Mouse (Mus musculus) thymus, postnatal 14 days (tissue): ENCODE measurements around the gene Chrna10.
A peak's percentile ranks its signal among the peaks of the same experiment; 100 is the strongest.

Experiments
- DNase-seq: peaks from one replicate; pipeline ENCODE4 v3.0.0; 2021

The Chrna10 gene

DNA sequence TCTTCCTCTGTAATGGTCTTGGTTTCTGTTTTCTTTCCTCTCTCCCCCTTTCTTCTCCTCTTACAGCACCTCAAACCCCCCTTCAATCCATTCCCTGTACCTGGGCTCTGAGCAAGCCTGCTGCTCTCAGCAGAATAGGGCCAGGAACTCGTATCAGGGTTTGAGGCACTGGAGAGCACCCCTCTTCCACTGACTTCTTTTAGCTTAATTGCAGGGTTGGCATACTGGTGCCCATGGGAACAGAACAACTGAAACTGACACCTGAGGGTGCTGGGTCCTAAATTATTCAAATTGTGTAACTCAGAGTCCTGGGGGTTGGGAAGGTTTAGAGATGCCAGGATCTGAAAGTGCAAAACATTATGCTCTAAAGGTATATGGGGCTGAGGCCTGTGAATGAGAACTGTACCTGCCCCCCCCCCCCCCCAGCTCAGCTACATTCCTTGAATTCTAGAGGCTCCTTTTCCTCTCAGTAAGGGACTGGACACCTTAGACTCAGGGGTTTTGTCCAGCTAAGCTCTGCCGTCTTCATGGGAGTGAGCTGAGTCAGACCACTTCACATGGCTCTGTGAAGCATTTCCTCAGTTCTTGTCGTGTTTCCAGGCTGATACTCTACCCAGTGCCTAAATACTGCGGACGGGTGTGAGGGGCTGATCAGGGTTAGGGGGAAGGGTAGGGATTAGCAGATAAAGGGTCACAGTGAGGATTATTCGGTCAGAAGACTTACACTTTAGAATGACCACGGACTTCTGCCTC, at the start of gene Chrna10:
Gene Chrna10 (minus strand): TSS at position 250 of the 753 bp plus-strand sequence.
- DNase-seq: no peak

GRCm38 (mm10) chr7:102153691-102154090, 37.1 kb upstream of the Chrna10 start:
- no peak for DNase-seq

- no peak for DNase-seq
These were observed 21.3 kb upstream of the Chrna10 start for GRCm38 (mm10) chr7:102137898-102138297.

GRCm38 (mm10) chr7:102137464-102137863, 20.8 kb upstream of the Chrna10 start:
- DNase-seq: peak; percentile 72

DNA sequence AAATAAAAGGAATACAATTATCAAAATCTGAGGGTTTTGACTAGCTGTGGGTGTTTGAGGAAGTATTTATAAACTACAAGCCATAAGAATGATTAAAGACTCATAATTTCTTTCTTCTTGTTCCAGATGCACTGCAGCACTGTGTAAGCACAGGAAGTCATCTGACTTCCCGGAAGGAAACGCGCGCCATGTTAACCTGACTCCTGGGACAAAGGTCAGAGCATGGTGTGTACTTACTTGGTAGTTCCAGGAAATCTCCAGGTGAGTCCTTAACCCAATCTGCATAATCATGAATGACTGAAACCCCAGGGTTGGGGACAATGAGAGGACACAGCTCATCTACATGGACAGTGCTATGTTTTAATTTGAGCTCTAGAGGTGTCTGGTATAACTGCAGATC, 15.8 kb upstream of the Chrna10 start:
- DNase-seq: no peak

DNA sequence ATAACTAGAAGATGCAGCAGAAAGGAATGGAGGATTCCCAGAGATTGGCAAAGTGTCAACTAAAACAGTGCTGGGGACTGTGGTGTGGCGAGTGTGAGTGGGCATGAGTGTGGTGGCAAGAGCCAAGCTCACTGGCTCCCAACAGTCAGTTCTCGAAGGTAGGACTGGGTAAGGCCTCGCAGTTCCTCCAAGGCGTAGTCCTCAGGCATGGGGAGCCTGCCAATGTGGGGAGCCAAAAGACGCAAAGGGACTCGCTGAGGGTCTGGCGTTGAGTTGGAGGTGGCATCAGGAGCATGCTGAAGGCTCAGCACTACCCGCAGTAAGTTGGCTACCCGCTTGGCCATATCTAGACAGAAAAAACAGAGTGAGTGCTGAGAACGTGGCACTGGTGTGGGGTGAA, 3.7 kb upstream of the Chrna10 start:
- no peak for DNase-seq

GRCm38 (mm10) chr7:102117382-102117781, 754 bp upstream of the Chrna10 start:
- no peak for DNase-seq

DNA sequence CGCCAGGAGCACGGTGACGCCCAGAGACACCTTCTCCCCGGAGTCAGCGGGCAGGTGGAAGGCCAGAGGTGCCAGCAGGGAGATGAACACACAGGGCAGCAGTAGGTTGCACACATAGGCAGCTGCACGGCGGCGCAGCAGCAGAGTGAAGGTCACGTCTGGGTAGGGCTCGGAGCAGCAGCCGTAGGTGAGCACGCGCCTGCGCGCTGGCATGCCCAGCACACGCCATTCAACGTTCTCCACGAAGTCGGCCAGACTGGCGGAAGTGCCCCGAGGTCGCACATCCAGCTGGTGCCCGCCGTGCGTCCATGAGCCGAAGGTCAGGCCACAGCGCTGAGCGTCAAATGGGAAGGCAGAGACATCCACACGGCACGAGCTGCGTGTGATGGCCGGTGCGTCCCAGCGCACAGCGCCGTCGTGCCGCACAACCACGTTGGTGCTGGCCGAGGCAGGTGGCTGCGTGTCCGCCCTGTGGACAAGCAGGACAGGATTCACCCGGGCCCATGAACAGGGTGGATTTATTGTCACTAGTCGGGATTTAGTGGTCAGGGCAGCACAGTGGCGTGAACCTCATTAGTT, 3.4 kb downstream of the Chrna10 start:
- DNase-seq: no peak

DNA sequence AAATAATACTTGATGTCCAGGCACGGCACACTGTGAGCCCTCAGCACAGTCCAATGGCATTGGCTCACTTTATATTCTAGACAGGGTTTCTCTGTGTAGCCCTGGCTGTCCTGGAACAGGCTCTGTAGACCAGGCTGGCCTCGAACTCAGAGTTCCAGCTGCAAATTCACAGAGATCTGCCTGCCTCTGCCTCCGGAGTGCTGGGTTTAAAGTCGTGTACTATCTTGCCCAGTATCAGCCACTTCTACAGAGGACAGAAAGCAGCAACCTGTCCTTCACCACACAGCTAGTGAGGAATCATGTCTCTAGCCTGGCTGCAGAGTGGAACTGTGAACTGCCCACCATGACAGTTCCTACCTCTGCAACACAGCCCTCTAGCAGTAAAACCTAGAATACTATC, 6.9 kb downstream of the Chrna10 start:
- no peak for DNase-seq

DNA sequence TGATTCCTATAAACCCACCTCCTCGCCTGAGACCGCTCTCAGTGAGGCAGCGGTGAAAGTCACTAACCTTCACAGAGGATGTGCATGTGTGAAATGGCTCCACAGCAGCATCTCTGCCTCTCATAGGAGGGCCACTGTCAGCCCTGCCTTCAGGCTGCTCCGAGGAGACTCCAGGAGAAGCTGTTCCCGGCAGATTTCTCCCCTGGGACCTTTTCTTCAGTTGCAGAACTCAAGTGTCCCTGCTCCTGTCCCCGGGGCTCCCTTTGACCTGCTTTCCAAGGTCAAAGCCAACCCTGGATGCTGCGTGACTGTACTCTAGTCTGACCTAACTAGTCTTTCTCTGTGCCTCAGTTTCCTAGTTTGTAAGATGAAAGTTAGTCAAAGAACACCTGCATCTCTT, 7.5 kb downstream of the Chrna10 start, which contains the start of gene Art5:
Gene Art5 (minus strand): TSS at position 319 of the 400 bp plus-strand sequence.
- DNase-seq: no peak

DNA sequence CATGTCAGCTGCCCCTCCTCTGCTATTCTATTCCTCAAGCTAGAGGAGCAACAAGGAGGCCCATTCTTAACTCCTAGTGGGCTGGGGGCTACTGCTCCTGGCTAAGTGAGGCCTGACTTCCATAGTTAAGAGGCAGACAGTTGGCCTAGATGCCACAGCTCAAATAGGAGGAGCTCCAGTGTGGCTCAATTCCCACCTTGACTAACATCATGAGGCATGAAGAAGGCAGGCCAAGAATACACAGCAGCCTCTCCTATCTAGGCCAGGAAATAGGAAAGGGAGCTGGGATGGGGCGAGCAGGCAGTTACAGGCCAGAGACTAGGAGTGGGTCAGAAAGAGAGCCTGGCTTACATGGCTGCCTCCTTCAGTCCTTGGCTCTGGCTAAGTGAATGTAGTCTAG, 8.4 kb downstream of the Chrna10 start:
- no peak for DNase-seq

- peak; percentile 81 for DNase-seq
These were observed 9.9 kb downstream of the Chrna10 start for GRCm38 (mm10) chr7:102106700-102107141.

DNA sequence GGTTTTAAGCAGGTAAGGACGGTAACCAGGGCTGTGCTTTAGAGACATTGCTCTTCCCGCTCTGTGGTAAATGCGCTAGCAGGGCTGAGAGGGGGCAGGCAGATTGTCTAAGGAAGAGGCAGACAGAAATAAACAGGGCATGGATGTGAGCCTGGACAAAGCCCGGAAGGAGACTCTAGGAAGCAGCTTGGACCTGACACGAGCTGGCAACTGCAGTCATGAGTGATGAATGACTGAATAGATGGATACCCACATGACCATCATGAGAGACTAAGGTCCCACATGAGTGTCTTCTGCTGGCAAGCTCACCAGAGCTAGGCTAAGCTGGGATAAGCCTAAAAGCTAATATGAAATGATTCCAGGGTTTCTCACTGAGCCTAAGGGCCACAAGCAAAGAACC, 12.5 kb downstream of the Chrna10 start:
- DNase-seq: no peak

DNA sequence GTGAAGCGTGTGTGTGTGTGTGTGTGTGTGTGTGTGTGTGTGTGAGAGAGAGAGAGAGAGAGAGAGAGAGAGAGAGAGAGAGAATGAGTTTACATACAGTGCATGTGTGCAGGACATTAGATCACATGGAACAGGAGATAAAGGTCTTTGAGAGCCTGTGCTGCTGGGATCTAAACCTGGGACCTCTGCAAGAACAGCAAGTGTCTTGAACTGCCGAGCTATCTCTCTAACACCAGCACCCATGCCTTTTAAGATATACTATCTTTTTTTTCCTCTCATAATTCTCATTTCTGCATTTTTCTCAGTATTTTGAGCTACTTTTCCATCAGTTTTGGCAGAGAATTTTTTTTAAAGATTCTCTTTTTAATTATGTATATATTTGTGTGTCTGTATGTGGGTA, 13.1 kb downstream of the Chrna10 start:
- no peak for DNase-seq

DNA sequence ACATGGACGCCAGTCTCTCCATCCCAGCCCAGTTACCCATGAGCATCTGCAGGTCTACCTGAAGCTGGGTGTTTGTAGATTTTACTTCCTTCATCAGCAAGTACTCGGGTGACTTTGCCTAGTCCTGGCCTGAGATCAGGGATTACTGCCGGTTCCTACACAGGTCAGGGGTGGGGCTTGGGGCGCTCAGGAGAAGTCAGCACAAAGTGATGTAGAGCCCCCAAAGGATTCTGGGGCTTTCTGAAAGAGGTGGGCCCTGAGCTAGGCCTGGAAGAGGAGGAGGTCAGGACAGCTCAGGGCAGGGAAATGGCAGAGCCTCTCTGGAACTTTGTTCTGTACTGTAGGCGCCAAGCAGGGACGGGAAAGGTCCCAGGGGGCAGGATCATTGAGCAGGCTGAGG, 13.9 kb downstream of the Chrna10 start:
- DNase-seq: no peak

- no peak for DNase-seq
These were observed 14.4 kb downstream of the Chrna10 start for GRCm38 (mm10) chr7:102102241-102102640.

GRCm38 (mm10) chr7:102101487-102101886, 15.1 kb downstream of the Chrna10 start, which contains the start of gene Art1:
TSS of gene Art1 (plus strand) at chr7:102101743.
- DNase-seq: no peak

DNA sequence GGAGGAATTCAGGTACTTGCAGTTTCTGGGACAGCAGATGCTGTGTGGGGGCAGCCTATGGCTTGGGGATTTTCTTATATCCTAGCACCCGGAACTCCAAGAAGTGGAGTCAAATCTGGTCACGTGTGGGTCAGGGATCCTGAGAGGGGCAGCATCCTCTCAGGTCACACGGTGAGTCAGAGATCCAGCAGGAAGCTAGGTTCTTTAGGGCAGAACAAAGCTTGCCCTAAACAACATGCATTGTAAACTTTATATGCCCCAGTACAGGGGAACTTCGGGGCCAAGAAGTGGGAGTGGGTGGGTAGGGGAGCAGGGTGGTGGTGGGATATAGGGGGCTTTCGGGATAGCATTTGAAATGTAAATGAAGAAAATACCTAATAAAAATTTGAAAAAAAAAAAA, 15.8 kb downstream of the Chrna10 start:
- no peak for DNase-seq

- peak; percentile 70 for DNase-seq
These were observed 16.6 kb downstream of the Chrna10 start for GRCm38 (mm10) chr7:102099760-102100661.

GRCm38 (mm10) chr7:102087336-102087735, 29.3 kb downstream of the Chrna10 start:
- no peak for DNase-seq

- no peak for DNase-seq
These were observed 32.5 kb downstream of the Chrna10 start for GRCm38 (mm10) chr7:102084041-102084696.

DNA sequence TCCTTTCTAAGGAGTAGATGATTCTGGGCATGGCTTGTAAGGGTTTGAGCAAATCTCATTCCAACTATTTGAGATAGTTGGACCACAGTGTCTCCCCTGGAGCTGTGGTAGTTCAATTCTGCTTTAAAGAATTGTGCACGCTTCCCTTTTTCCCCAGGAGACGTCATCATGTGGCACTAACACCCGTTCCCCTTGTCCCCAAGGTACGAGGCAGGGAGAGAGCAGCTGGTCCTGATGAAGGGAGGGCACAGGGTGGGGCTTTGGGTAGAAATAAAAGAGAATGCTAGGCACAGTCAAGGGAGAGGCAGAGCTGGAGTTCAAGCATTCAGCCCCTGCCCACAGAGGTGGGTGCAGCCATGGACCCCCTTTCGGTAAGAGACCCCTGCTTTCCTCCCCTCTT, 33.8 kb downstream of the Chrna10 start, which contains the start of gene Trpc2:
Gene Trpc2 (plus strand): TSS at position 301 of the 400 bp plus-strand sequence.
- no peak for DNase-seq

DNA sequence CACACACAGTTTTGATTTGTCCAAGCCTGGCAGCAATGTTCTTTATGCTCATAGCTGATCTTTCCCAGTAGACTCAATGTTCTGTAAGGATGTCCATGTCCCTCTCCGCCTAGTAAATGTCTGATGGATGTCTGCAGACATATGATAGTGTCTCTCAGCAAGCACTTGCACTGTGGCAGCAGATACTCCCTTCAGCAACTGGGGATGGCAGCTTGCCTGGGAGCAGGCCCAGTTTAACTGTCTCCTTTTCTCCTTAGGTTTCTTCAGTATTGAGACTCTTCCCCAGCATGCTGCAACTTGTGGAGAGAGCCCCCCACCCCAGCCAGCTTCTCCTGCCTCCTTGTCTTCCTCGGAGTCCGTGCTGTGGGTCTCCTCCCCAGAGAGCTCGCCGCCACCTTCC, 34.8 kb downstream of the Chrna10 start:
- no peak for DNase-seq
